Mouse (Mus musculus) embryonic facial prominence, embryonic 14.5 days (tissue): ENCODE measurements around the gene Galnt6. TPM values are rescaled to one million over a fixed set of nuclear protein-coding genes. Genes with fewer than 3 reads are reported as not detected.

Source experiments
- ATAC-seq: fragments of 200-750 bp; cut with Nextera tagmentation; 2 replicates; pipeline ENCODE4 v1.8.0; 2017; ENCODE audit warnings: low read depth, moderate number of reproducible peaks, moderate TSS enrichment
- DNase-seq: peaks from one replicate; pipeline ENCODE4 v3.0.0-alpha.2; 2015; ENCODE audit warnings: low spot score
- H3K27ac ChIP-seq: fragments of 300-500 bp; sonication (generic); replicated peaks from 2 replicates; pipeline ENCODE4 v1.5.1; 2014; ENCODE audit warnings: low read depth, mild to moderate bottlenecking, low read length, moderate library complexity
- H3K27me3 ChIP-seq: fragments of 300-500 bp; sonication (generic); replicated peaks from 2 replicates; pipeline ENCODE4 v1.6.1; 2014; ENCODE audit warnings: low read length; ENCODE audit not compliant: control insufficient read depth, insufficient read depth
- H3K36me3 ChIP-seq: fragments of 300-500 bp; sonication (generic); 2 replicates; pipeline ENCODE4 v1.6.1; 2014; ENCODE audit warnings: low read length, mixed read lengths; ENCODE audit not compliant: control insufficient read depth, insufficient read depth
- H3K4me1 ChIP-seq: fragments of 300-500 bp; sonication (generic); 2 replicates; pipeline ENCODE4 v1.6.1; 2014; ENCODE audit warnings: antibody characterized with exemption, low read length; ENCODE audit not compliant: control insufficient read depth, insufficient read depth
- H3K4me2 ChIP-seq: fragments of 300-500 bp; sonication (generic); 2 replicates; pipeline ENCODE4 v1.6.1; 2014; ENCODE audit warnings: low read depth, mild to moderate bottlenecking, low read length, moderate library complexity, mixed read lengths
- H3K4me3 ChIP-seq: fragments of 300-500 bp; sonication (generic); 2 replicates; pipeline ENCODE4 v1.5.1; 2014; ENCODE audit warnings: low read depth, mild to moderate bottlenecking, low read length
- H3K9ac ChIP-seq: fragments of 300-500 bp; sonication (generic); 2 replicates; pipeline ENCODE4 v1.6.1; 2014; ENCODE audit warnings: low read depth, mild to moderate bottlenecking, low read length, moderate library complexity, mixed read lengths
- H3K9me3 ChIP-seq: fragments of 300-500 bp; sonication (generic); 2 replicates; pipeline ENCODE4 v1.6.1; 2016; ENCODE audit warnings: low read length; ENCODE audit not compliant: control insufficient read depth
- WGBS: fragments of 180-500 bp; shearing (Covaris S2); extraction: QIAGEN DNeasy Blood & Tissue Kit; methylation state at CpG from one replicate; pipeline ENCODE4 v1.1.7; 2014; 5-methylcytosine and 5-hydroxymethylcytosine counted together
- polyA plus RNA-seq: library from polyadenylated mRNA; unstranded; fragments of >200 nt; fragmentation: Nextera tagmentation; extraction: Ambion mirVana; gene quantifications from 2 replicates; pipeline ENCODE4 v1.2.1, GENCODE M21; 2014

Gene Galnt6
- polyA plus RNA-seq, 1 experiment from 2014 or later: 2.1 TPM

DNA sequence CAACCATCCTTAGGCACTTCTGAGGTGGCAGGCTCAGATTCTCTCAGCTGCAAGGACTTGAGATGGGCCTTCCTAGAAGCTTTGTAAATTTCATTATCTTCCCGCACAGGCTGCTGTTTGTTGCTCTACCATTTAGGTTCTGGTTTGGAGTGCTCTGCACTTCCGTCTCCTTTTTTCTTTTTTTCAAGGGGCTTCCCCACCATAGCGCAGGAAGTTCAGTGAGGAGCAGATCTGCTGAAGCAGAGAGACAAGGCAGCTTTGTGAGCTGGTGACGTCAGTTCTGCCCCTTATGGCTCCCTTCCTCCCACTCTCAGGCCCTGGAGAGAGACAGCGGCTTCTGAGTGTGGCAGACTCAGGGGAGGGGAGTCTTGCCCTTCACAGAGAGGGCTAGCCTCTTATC lies 3.4 kb upstream of the Galnt6 start:
- no peaks in the 10 kb centered on the region for H3K9me3 ChIP-seq
- no peak overlapping the region for H3K4me3 ChIP-seq
- H3K9ac ChIP-seq: no peak overlapping the region
- peaks cover 43% of the 10 kb centered on the region for H3K27me3 ChIP-seq
- no peak overlapping the region for H3K27ac ChIP-seq
- peak; percentile 55 for DNase-seq
- H3K4me2 ChIP-seq: no peak overlapping the region
- ATAC-seq: peak; percentile 41; the same call in 1 of the 2 replicates
- peaks cover 3% of the 10 kb centered on the region; the same call in 1 of the 2 replicates for H3K4me1 ChIP-seq
- H3K36me3 ChIP-seq: no peaks in the 10 kb centered on the region
- 21% methylated on average over 5 of the region's 5 CpGs for WGBS

DNA sequence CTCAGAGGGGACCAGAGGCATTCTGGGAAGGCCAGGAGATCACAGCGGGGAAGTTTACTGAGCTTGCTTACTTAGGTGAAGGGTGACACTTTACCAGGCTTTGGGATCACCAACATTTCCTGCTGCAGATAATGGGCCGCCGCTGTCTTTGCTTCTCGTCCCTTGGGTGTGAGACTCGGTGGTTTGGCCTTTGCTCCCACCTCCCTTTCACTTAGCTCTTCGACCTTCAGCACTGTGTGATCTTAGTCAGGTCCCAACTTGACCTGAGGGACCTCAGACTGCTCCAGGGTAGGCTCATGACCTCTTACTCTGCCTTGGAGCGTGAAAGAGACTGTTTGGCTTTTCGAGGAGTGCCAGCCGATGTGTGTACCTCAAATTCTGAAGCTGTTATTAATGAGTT lies 1.9 kb upstream of the Galnt6 start:
- Histone ChIP-seq H3K4me2 (no peak overlapping the region), H3K27me3 (peaks cover 53% of the 10 kb centered on the region), H3K27ac (no peak overlapping the region), H3K9me3 (no peaks in the 10 kb centered on the region), H3K9ac (no peak overlapping the region), H3K4me3 (no peak overlapping the region), H3K36me3 (no peaks in the 10 kb centered on the region), H3K4me1 (peaks cover 3% of the 10 kb centered on the region; the same call in 1 of the 2 replicates)
- DNase-seq (no peak), ATAC-seq (no peak)
- 46% methylated on average over 8 of the region's 9 CpGs for WGBS

DNA sequence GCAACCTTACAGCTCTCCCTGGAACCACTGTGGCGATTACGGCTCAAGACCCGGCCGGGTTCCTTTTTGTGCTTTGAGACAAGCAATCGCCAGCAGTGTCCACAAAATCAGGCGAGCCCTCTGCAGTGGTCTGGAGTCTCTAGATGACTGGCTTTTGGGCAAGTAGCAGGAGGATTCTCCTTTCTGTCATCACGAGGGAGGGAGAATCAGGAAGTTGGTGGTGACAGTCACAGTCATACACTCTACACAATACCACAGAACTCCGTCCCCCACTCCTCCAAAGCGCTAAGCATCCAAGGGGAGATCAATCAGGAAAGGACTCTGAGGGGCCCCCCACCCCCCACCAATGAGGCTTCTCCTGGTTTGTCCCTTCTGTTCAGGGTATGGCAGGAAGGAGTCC lies 590 bp downstream of the Galnt6 start:
- Histone ChIP-seq H3K4me3 (peak overlapping the region; percentile 40), H3K4me2 (peak overlapping the region; percentile 64), H3K9me3 (no peaks in the 10 kb centered on the region), H3K27me3 (peaks cover 53% of the 10 kb centered on the region), H3K36me3 (no peaks in the 10 kb centered on the region), H3K27ac (no peak overlapping the region), H3K9ac (peak overlapping the region; percentile 26; the same call in 1 of the 2 replicates), H3K4me1 (peaks cover 3% of the 10 kb centered on the region; the same call in 1 of the 2 replicates)
- WGBS: 27% methylated on average over 9 of the region's 9 CpGs
- no peak for ATAC-seq
- DNase-seq: no peak

DNA sequence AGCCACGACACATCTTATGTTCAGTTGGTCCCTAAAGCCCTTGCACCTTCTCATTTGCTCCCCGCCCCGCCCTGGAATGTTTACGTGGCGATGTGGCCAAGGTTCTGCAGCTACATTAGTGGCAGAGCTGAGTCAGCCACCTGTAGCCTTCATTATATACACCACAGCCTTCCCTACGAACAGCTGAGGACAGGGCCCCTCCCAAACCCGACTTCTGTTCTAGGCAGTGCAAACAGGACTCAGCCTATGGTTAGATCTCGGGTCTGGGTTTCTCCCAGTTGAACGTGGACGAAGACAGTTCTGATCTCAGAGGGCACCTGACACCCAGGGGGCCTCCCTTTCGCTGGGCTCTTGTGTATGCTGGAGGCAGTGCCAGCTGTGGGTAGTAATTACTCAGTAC lies 1.3 kb downstream of the Galnt6 start:
- Histone ChIP-seq H3K27me3 (peaks cover 53% of the 10 kb centered on the region), H3K36me3 (no peaks in the 10 kb centered on the region), H3K9ac (no peak overlapping the region), H3K4me3 (no peak overlapping the region), H3K27ac (no peak overlapping the region), H3K4me1 (peaks cover 3% of the 10 kb centered on the region; the same call in 1 of the 2 replicates), H3K4me2 (no peak overlapping the region), H3K9me3 (no peaks in the 10 kb centered on the region)
- ATAC-seq: no peak
- no peak for DNase-seq
- 83% methylated on average over 11 of the region's 11 CpGs for WGBS

DNA sequence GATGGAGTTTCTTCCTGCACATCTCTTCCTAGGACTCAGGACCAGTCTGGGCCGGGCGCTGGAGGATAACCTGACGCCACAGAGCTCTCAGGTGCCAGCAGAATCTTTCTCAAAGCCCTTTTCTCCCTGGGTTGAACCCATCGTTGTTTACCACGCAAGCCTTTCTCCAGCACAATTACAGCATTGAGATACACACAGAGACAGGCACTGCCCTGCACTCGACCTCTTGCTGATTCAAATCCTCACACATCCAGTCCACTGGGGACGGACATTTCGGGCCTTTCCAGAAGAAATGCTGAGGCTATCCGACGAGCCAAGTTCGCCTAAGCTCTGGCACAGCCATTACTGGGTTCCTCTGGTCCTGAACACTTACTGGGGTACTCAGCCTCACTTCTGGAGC lies 2.5 kb downstream of the Galnt6 start:
- peaks cover 3% of the 10 kb centered on the region; the same call in 1 of the 2 replicates for H3K4me1 ChIP-seq
- WGBS: 77% methylated on average over 11 of the region's 11 CpGs
- H3K9ac ChIP-seq: no peak overlapping the region
- H3K4me2 ChIP-seq: no peak overlapping the region
- H3K27ac ChIP-seq: no peak overlapping the region
- no peak for DNase-seq
- H3K36me3 ChIP-seq: no peaks in the 10 kb centered on the region
- H3K27me3 ChIP-seq: peaks cover 49% of the 10 kb centered on the region
- ATAC-seq: no peak
- H3K9me3 ChIP-seq: no peaks in the 10 kb centered on the region
- H3K4me3 ChIP-seq: no peak overlapping the region

DNA sequence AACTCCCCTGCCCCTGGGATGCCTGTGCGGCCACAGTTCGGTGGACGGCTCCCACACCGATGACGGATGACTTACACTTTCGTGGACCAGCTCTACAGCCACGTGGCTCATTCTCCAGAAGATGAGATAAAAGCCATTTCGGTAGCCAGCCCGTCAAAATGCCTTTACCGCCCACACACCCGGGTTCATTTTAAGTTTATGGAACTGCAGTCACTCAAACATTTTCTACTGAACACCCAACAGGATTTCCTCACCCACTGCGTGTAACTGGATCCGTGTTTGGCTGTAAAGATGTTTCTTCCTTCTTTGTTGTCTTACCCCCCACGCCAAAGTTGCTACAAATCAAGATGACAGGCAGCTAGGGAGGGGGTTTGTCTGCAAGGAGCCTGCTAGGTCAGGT lies 5.7 kb downstream of the Galnt6 start:
- Histone ChIP-seq H3K9ac (no peak overlapping the region), H3K36me3 (no peaks in the 10 kb centered on the region), H3K27me3 (peaks cover 19% of the 10 kb centered on the region), H3K9me3 (no peaks in the 10 kb centered on the region), H3K4me2 (no peak overlapping the region), H3K4me3 (no peak overlapping the region), H3K4me1 (no peaks in the 10 kb centered on the region), H3K27ac (no peak overlapping the region)
- ATAC-seq (no peak), DNase-seq (no peak)
- 72% methylated on average over 14 of the region's 14 CpGs for WGBS

DNA sequence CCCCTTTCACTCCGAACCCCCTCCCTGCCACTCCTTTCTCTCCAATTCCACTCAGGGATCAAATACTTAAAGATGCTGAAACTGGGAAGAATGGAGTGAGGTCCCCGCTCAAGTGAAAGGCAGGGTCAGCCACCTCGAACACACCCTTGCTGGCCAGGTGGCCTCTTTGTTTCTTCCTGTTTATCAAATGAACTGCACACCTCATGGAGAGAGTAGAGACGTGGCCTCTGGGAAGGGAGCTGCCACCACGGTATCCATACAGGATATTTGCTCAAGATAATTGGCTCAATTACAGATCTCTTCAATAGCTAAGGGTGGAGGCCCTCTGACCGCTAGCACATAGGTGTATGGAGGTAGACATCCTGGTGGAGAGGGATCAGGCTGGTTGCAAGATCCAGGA lies 6.6 kb downstream of the Galnt6 start:
- Histone ChIP-seq H3K27me3 (peaks cover 10% of the 10 kb centered on the region), H3K36me3 (no peaks in the 10 kb centered on the region), H3K9me3 (no peaks in the 10 kb centered on the region), H3K9ac (no peak overlapping the region), H3K4me2 (no peak overlapping the region), H3K4me3 (no peak overlapping the region), H3K4me1 (no peaks in the 10 kb centered on the region), H3K27ac (no peak overlapping the region)
- no peak for ATAC-seq
- 70% methylated on average over 6 of the region's 6 CpGs for WGBS
- DNase-seq: no peak

DNA sequence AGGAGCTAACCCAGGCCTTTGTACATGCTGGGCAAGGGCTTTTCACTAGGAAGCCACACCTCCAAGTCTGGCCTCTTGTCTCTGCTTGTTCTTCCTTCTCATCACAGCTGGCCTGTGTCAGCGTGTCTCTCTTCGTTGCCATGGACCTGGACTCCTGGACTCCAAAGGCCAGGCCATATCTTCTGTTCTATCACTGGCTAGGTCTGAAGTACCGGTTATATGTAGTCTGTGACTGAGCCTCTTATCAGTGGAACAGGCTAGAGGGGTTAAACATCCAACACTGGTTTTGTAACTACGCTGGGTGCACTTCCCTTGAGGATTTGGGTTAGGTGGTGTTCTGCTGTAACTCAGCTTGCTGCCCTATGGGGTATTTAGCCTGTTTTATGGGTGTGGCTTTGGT lies 7.2 kb downstream of the Galnt6 start:
- Histone ChIP-seq H3K4me2 (no peak overlapping the region), H3K36me3 (no peaks in the 10 kb centered on the region), H3K4me1 (no peaks in the 10 kb centered on the region), H3K27me3 (peaks cover 5% of the 10 kb centered on the region; the same call in 1 of the 2 replicates), H3K9me3 (no peaks in the 10 kb centered on the region), H3K27ac (no peak overlapping the region), H3K9ac (no peak overlapping the region), H3K4me3 (no peak overlapping the region)
- no peak for DNase-seq
- 73% methylated on average over 4 of the region's 4 CpGs for WGBS
- ATAC-seq: no peak

DNA sequence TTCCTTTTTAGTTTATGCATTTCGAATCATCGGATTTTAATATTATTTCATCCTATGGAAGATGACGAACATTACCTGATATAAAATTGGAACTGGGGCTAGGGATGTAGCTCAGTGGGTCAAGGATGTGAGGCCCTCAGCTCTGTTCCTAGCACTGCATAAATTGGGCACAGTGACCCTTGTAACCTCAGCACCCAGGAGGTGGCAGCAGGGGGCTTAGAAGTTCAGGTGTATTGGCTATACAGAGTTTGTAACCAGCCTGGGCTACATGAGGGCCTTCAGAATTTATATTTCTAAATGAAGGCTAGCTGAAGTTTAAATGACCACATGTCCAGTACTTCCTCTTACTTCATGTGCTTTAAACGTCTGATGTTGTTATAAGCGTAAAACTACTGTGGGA lies 7.7 kb downstream of the Galnt6 start:
- Histone ChIP-seq H3K4me1 (no peaks in the 10 kb centered on the region), H3K27ac (no peak overlapping the region), H3K9ac (no peak overlapping the region), H3K9me3 (no peaks in the 10 kb centered on the region), H3K36me3 (no peaks in the 10 kb centered on the region), H3K4me2 (no peak overlapping the region), H3K4me3 (no peak overlapping the region), H3K27me3 (no peaks in the 10 kb centered on the region)
- ATAC-seq (no peak), DNase-seq (no peak)
- WGBS: 86% methylated on average over 5 of the region's 5 CpGs
